Mouse (Mus musculus) cerebellum, postnatal 25 days (tissue): ENCODE data around the gene Mfap4.
A peak's percentile ranks its signal among the peaks of the same experiment; 100 is the strongest.

ENCODE experiments used
- DNase-seq, 2 experiments: peaks; one replicate each; pipeline ENCODE4 v3.0.0; 2021; ENCODE audit warnings: mixed read lengths in 2 of 2

Mfap4 gene

GRCm38 (mm10) chr11:61483226-61483845 is 1.9 kb upstream of the Mfap4 start:
- no peak for DNase-seq

- DNase-seq, result no peak
Observed at GRCm38 (mm10) chr11:61484256-61484612, 997 bp upstream of the Mfap4 start.

- peak; percentile 59 to 63 for DNase-seq
Observed at GRCm38 (mm10) chr11:61485541-61486457, 568 bp downstream of the Mfap4 start.

- DNase-seq, result peak; percentile 40 to 45
Observed at GRCm38 (mm10) chr11:61486458-61487219, 1.4 kb downstream of the Mfap4 start.

GRCm38 (mm10) chr11:61487401-61487800 is 2.2 kb downstream of the Mfap4 start:
- peak; percentile 39 to 66 for DNase-seq

GRCm38 (mm10) chr11:61487936-61488335 is 2.7 kb downstream of the Mfap4 start:
- peak in 1 of 2 experiments; percentile 24 for DNase-seq

GRCm38 (mm10) chr11:61489085-61489484 is 3.9 kb downstream of the Mfap4 start:
- DNase-seq, result peak in 1 of 2 experiments; percentile 18

GRCm38 (mm10) chr11:61489874-61490273 is 4.6 kb downstream of the Mfap4 start:
- DNase-seq, result no peak

- DNase-seq, result peak in 1 of 2 experiments; percentile 47
Observed at GRCm38 (mm10) chr11:61490944-61491520, 5.8 kb downstream of the Mfap4 start.

- peak in 1 of 2 experiments; percentile 29 for DNase-seq
Observed at GRCm38 (mm10) chr11:61492749-61493401, 7.6 kb downstream of the Mfap4 start.

GRCm38 (mm10) chr11:61493525-61494128 is 8.4 kb downstream of the Mfap4 start:
- DNase-seq, result peak; percentile 63 to 64

GRCm38 (mm10) chr11:61494129-61494997 is 9.1 kb downstream of the Mfap4 start, which contains the start of gene Mapk7:
Gene Mapk7, minus strand, starts transcription at chr11:61494406.
- peak; percentile 97 to 99 for DNase-seq

- DNase-seq, result no peak
Observed at GRCm38 (mm10) chr11:61495528-61495927, 10.3 kb downstream of the Mfap4 start.

- DNase-seq, result no peak
Observed at GRCm38 (mm10) chr11:61497490-61497889, 12.3 kb downstream of the Mfap4 start.

GRCm38 (mm10) chr11:61498736-61499504 is 13.7 kb downstream of the Mfap4 start:
- DNase-seq, result no peak

GRCm38 (mm10) chr11:61503933-61504332 is 18.7 kb downstream of the Mfap4 start:
- peak in 1 of 2 experiments; percentile 62 for DNase-seq

- peak; percentile 98 to 99 for DNase-seq
Observed at GRCm38 (mm10) chr11:61504713-61505257, 19.6 kb downstream of the Mfap4 start, which contains the start of gene B9d1. Gene B9d1, plus strand, starts transcription at chr11:61505144.

GRCm38 (mm10) chr11:61514953-61515352 is 29.7 kb downstream of the Mfap4 start:
- peak; percentile 64 to 72 for DNase-seq

GRCm38 (mm10) chr11:61517971-61518370 is 32.7 kb downstream of the Mfap4 start:
- no peak for DNase-seq
